Mouse (Mus musculus): ENCODE data around the gene Tbl2. TPM values are rescaled to one million over a fixed set of nuclear protein-coding genes. Genes with fewer than 3 reads are reported as not detected.

Gene Tbl2
- total RNA-seq, 1 experiment: 49.6 TPM

GRCm38 (mm10) chr5:135169479-135169878, 20.0 kb downstream of the Tbl2 start:
- peak overlapping the region; percentile 87; the same call in 1 of the 2 replicates for H3K9ac ChIP-seq (ENCODE audit: insufficient read depth, low read depth, low read length, poor library complexity, severe bottlenecking)
- in situ Hi-C loops (cut with MboI; ENCODE audit: low sequenced_read_pairs in 2 of 2, unreplicated experiment in 2 of 2): no loop called here
- no peak for DNase-seq (ENCODE audit: low read depth, low spot score)
- peak overlapping the region; percentile 84 to 88 for H3K4me3 ChIP-seq (ENCODE audit: insufficient read depth in 1 of 2, low read depth in 1 of 2, low read length in 2 of 2, poor library complexity in 1 of 2, severe bottlenecking in 1 of 2)
- peaks cover 3 to 12% of the 10 kb centered on the region in 2 experiments; a peak in 3 of 4 replicates for H3K4me1 ChIP-seq (ENCODE audit: control insufficient read depth in 2 of 2, insufficient read depth in 2 of 2, low read length in 2 of 2, poor library complexity in 1 of 2)
- no peaks in the 10 kb centered on the region for H3K9me3 ChIP-seq (ENCODE audit: control insufficient read depth, insufficient read depth, low read depth, low read length)
- TF ChIP-seq ZC3H11A (IDR thresholded peaks at IDR 0.05; ENCODE audit: borderline replicate concordance, low read depth, low read length) (no peak), CHD2 (IDR thresholded peaks at IDR 0.05; ENCODE audit: low read depth, low read length) (no peak), MAFK (IDR thresholded peaks at IDR 0.05; ENCODE audit: insufficient read depth, low read depth, low read length) (no peak), ZNF384 (IDR thresholded peaks at IDR 0.05; ENCODE audit: low read depth, low read length) (no peak), HCFC1 (IDR thresholded peaks at IDR 0.05; ENCODE audit: borderline replicate concordance, insufficient read depth, low read length) (no peak)
- peaks cover 5% of the 10 kb centered on the region; the same call in 1 of the 2 replicates for H3K36me3 ChIP-seq (ENCODE audit: control insufficient read depth, insufficient read depth, low read length, poor library complexity, severe bottlenecking)
- no peak overlapping the region; the same call in 1 of the 2 replicates for H3K27ac ChIP-seq (ENCODE audit: insufficient read depth, low read depth, low read length, poor library complexity, severe bottlenecking)

- H3K36me3 ChIP-seq (ENCODE audit: control insufficient read depth, insufficient read depth, low read length, poor library complexity, severe bottlenecking): peaks cover 9% of the 10 kb centered on the region
- H3K9me3 ChIP-seq (ENCODE audit: control insufficient read depth, insufficient read depth, low read depth, low read length): no peaks in the 10 kb centered on the region
- no peak for DNase-seq (ENCODE audit: low read depth, low spot score)
- no peak overlapping the region for H3K4me3 ChIP-seq (ENCODE audit: insufficient read depth in 1 of 2, low read depth in 1 of 2, low read length in 2 of 2, poor library complexity in 1 of 2, severe bottlenecking in 1 of 2)
- TF ChIP-seq HCFC1 (IDR thresholded peaks at IDR 0.05; ENCODE audit: borderline replicate concordance, insufficient read depth, low read length) (no peak), CHD2 (IDR thresholded peaks at IDR 0.05; ENCODE audit: low read depth, low read length) (no peak), ZNF384 (IDR thresholded peaks at IDR 0.05; ENCODE audit: low read depth, low read length) (no peak), MAFK (IDR thresholded peaks at IDR 0.05; ENCODE audit: insufficient read depth, low read depth, low read length) (no peak), ZC3H11A (IDR thresholded peaks at IDR 0.05; ENCODE audit: borderline replicate concordance, low read depth, low read length) (no peak)
- H3K27ac ChIP-seq (ENCODE audit: insufficient read depth, low read depth, low read length, poor library complexity, severe bottlenecking): no peak overlapping the region; the same call in 1 of the 2 replicates
- H3K4me1 ChIP-seq (ENCODE audit: control insufficient read depth in 2 of 2, insufficient read depth in 2 of 2, low read length in 2 of 2, poor library complexity in 1 of 2): peaks cover 3 to 22% of the 10 kb centered on the region in 2 experiments; a peak in 3 of 4 replicates
- H3K9ac ChIP-seq (ENCODE audit: insufficient read depth, low read depth, low read length, poor library complexity, severe bottlenecking): no peak overlapping the region
- in situ Hi-C loops (cut with MboI; ENCODE audit: low sequenced_read_pairs in 2 of 2, unreplicated experiment in 2 of 2): no loop called here
Observed at GRCm38 (mm10) chr5:135171688-135172220, 22.3 kb downstream of the Tbl2 start.

DNA sequence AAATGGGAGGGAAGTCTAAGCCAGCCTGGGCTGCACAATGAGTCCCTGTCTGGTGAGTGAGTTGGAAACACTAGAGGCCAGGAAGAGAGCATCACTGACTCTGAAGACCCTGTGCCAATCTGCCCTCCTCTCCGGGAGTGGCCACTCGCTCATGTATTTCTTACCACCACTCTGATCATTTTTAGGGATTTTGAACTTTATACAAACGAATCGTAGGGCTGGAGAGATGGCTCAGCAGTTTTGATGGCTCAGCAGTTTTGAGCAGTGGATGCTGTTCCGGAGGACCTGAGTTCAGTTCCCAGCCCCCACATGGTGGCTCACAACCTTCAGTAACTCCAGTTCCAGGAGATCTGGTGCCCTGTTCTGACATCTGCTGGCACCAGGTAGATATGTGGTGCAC, 23.5 kb downstream of the Tbl2 start:
- in situ Hi-C loops (cut with MboI; ENCODE audit: low sequenced_read_pairs in 2 of 2, unreplicated experiment in 2 of 2): no loop called here
- Histone ChIP-seq H3K9me3 (ENCODE audit: control insufficient read depth, insufficient read depth, low read depth, low read length) (no peaks in the 10 kb centered on the region), H3K4me1 (ENCODE audit: control insufficient read depth in 2 of 2, insufficient read depth in 2 of 2, low read length in 2 of 2, poor library complexity in 1 of 2) (peaks cover 0 to 22% of the 10 kb centered on the region in 2 experiments; a peak in 3 of 4 replicates), H3K27ac (ENCODE audit: insufficient read depth, low read depth, low read length, poor library complexity, severe bottlenecking) (no peak overlapping the region), H3K36me3 (ENCODE audit: control insufficient read depth, insufficient read depth, low read length, poor library complexity, severe bottlenecking) (peaks cover 13% of the 10 kb centered on the region), H3K4me3 (ENCODE audit: insufficient read depth in 1 of 2, low read depth in 1 of 2, low read length in 2 of 2, poor library complexity in 1 of 2, severe bottlenecking in 1 of 2) (no peak overlapping the region), H3K9ac (ENCODE audit: insufficient read depth, low read depth, low read length, poor library complexity, severe bottlenecking) (no peak overlapping the region)
- DNase-seq (ENCODE audit: low read depth, low spot score): no peak
- TF ChIP-seq MAFK (IDR thresholded peaks at IDR 0.05; ENCODE audit: insufficient read depth, low read depth, low read length): peak; percentile 88
- no peak for TF ChIP-seq ZC3H11A (IDR thresholded peaks at IDR 0.05; ENCODE audit: borderline replicate concordance, low read depth, low read length)

DNA sequence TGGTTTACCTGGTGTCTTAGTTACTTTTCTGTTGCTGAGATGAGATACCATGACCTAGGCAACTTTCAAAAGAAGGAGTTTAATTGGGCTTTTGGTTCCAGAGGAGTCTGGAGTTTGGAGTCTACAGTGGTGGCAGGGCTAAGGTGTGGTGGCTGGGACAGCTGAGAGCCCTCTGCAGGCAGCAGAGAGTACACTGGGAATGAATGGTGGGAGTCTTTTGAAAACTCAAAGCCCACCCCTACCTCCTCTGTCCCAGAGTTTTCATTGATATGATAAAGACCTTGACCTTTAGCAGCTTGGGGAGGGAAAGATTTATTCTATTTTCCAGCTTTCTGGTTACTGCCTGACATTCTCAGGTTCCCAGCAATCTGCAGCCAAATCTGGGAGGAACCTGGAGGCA, 25.6 kb downstream of the Tbl2 start:
- DNase-seq (ENCODE audit: low read depth, low spot score): no peak
- TF ChIP-seq MAFK (IDR thresholded peaks at IDR 0.05; ENCODE audit: insufficient read depth, low read depth, low read length) (no peak), CHD2 (IDR thresholded peaks at IDR 0.05; ENCODE audit: low read depth, low read length) (no peak), ZNF384 (IDR thresholded peaks at IDR 0.05; ENCODE audit: low read depth, low read length) (no peak), ZC3H11A (IDR thresholded peaks at IDR 0.05; ENCODE audit: borderline replicate concordance, low read depth, low read length) (no peak), HCFC1 (IDR thresholded peaks at IDR 0.05; ENCODE audit: borderline replicate concordance, insufficient read depth, low read length) (no peak)
- Histone ChIP-seq H3K9ac (ENCODE audit: insufficient read depth, low read depth, low read length, poor library complexity, severe bottlenecking) (peak overlapping the region; percentile 26; the same call in 1 of the 2 replicates), H3K4me1 (ENCODE audit: control insufficient read depth in 2 of 2, insufficient read depth in 2 of 2, low read length in 2 of 2, poor library complexity in 1 of 2) (peaks cover 0 to 22% of the 10 kb centered on the region in 2 experiments; a peak in 2 of 4 replicates), H3K9me3 (ENCODE audit: control insufficient read depth, insufficient read depth, low read depth, low read length) (no peaks in the 10 kb centered on the region), H3K36me3 (ENCODE audit: control insufficient read depth, insufficient read depth, low read length, poor library complexity, severe bottlenecking) (peaks cover 26% of the 10 kb centered on the region), H3K27ac (ENCODE audit: insufficient read depth, low read depth, low read length, poor library complexity, severe bottlenecking) (peak overlapping the region; percentile 64; the same call in 1 of the 2 replicates), H3K4me3 (ENCODE audit: insufficient read depth in 1 of 2, low read depth in 1 of 2, low read length in 2 of 2, poor library complexity in 1 of 2, severe bottlenecking in 1 of 2) (no peak overlapping the region)
- in situ Hi-C loops (cut with MboI; ENCODE audit: low sequenced_read_pairs in 2 of 2, unreplicated experiment in 2 of 2): no loop called here

All from ES-E14 (cell line).